Mouse (Mus musculus) G1E (cell line): ENCODE data around the gene Pde4dip.

ENCODE experiments used
- CTCF ChIP-seq: IDR thresholded peaks from 2 replicates; pipeline ENCODE4 v1.5.1; 2012; ENCODE audit warnings: low read depth, low read length, inconsistent platforms, mixed read lengths
- GATA1 ChIP-seq: IDR thresholded peaks from 2 replicates; pipeline ENCODE4 v1.6.1; 2012; ENCODE audit warnings: borderline replicate concordance, low read length, inconsistent platforms, mixed read lengths
- TAL1 ChIP-seq: conservative IDR thresholded peaks from 2 replicates; pipeline ENCODE4 v1.6.1; 2012; ENCODE audit warnings: low read depth, low read length, inconsistent platforms, mixed read lengths

GRCm38 (mm10) chr3:97667093-97667675, 221.3 kb downstream of the Pde4dip start:
- TF ChIP-seq TAL1, result no peak
- TF ChIP-seq CTCF, result no peak
- no peak for TF ChIP-seq GATA1
